Mouse (Mus musculus) cerebellum, adult 11 months (tissue): ENCODE measurements around the gene Txnrd2.

Experiments
- DNase-seq: peaks from one replicate; pipeline ENCODE4 v3.0.0; 2022

The Txnrd2 gene

GRCm38 (mm10) chr16:18418756-18419602 lies 7.2 kb upstream of the Txnrd2 start:
- DNase-seq = no peak

GRCm38 (mm10) chr16:18419603-18420026 lies 6.6 kb upstream of the Txnrd2 start:
- no peak for DNase-seq

- no peak for DNase-seq
Measured at GRCm38 (mm10) chr16:18420571-18420970, 5.6 kb upstream of the Txnrd2 start.

DNA sequence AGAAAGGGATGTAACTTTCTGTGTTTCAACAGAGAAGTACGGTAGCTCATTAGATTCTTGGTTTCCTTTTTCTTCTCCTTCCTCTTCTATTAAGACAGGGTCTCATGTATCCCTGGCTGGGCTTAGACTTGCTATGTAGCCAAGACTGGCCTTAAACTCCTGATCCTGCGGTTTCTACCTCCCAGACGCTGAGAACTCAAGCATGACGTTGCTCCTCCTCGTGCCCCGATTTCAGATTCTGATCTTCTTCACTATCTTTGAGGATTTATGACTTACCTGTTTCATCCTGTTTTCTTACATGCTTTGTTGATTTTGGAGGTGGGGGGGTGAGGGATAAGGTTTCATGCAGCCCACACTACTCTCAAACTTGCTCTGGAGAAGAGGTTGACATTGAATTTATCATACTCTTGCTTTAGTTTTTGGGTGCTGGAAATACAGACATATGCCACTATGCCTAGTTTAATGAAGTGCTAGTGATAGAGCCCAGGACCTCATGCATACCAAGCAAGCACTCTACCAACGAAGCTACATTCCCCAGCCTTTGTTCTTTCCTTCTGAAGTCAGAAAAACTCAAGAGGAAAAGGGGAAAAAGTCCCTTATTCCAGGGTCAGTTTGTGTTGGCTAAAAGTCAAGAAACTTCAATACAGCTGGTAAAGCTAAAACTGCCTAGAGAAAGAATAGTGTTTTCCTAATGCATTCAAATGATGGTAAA lies 2.8 kb upstream of the Txnrd2 start:
- DNase-seq = no peak

- no peak for DNase-seq
Measured at GRCm38 (mm10) chr16:18423915-18424265, 2.3 kb upstream of the Txnrd2 start.

DNA sequence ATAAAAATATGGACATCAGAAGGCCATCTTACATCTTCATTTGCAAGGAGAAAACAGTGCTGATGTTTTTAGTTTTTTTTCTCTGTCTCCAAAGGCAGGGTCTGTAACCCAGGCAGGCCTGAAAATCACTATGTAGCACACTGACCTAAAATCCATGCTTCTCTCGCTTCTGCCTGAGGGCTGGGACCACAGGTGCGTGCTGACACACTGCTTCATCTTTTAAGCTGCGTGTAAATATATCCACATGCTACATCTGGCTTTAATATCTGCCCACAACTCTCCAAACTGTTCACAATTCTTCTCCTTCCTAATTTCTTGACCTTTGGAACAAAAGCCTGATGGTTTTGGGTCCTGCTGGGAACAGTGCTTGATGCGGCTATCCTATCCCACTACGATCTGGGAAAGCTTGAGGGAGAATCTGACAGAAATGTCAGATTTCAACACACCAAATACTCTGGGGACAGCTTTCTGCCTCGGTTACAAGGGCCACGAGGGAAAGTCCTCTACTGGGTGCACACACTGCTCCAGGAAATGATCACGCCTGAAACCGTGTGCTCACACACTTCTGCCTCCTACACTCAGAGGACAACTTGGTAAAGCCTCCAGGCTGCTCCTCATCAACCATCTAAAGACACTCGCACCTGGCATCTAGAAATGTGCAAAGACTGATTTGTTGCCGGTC lies 1.7 kb upstream of the Txnrd2 start:
- no peak for DNase-seq

GRCm38 (mm10) chr16:18425475-18426214 lies 539 bp upstream of the Txnrd2 start:
- DNase-seq = no peak

GRCm38 (mm10) chr16:18426802-18427280 lies 657 bp downstream of the Txnrd2 start, which contains the start of gene Comt:
Gene Comt (minus strand): TSS chr16:18426852.
- no peak for DNase-seq

GRCm38 (mm10) chr16:18428011-18428515 lies 1.9 kb downstream of the Txnrd2 start:
- DNase-seq = no peak

DNA sequence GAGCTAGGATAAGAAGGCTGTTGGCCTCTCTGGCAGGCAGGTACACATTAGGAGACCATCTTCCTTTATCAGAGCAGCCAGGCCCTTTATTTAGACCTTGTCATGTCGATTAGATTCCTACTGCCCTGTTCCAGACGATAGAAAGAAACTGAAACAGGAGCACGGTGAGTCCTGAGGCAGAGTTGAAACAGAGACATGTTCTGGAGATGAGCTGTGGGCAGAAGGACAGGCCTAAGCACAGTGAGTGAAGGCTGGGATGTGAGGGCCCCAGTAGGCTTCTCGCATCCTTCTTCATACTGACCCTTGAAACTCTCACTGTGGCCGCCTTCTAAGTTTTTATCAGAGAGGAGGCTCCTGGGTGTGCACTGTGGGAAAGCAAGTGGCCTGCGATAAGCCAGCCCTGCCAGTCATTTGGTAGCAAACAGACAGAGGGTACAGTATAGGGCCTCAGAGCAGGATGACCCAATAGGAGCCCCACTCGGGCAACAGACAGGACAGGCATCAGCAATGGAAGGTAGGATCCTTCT lies 2.4 kb downstream of the Txnrd2 start:
- DNase-seq = no peak

GRCm38 (mm10) chr16:18429641-18430040 lies 3.5 kb downstream of the Txnrd2 start:
- no peak for DNase-seq

GRCm38 (mm10) chr16:18430641-18431212 lies 4.5 kb downstream of the Txnrd2 start:
- DNase-seq = no peak

GRCm38 (mm10) chr16:18433341-18433920 lies 7.2 kb downstream of the Txnrd2 start:
- DNase-seq = no peak

DNA sequence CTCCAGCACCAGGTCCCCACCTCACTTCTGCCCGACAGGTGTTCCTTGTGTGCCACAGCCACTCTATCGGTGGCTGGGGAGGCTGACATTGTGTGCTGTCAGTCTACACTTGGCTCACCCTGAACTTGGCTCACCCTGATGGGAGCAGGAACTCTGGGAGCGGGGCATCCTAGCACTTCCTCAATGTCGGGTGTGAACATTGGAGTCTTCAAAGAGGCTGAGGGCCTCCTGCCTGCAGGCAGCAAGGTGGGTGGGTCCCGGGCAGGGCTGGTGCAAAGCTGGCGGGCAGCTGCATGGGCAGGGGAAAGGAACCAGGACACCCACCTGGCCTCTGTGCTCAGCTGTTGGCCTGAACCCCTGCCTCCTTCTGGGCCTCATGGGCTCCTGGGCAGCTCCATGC lies 9.9 kb downstream of the Txnrd2 start:
- no peak for DNase-seq

- peak; percentile 94 for DNase-seq
Measured at GRCm38 (mm10) chr16:18443385-18443841, 17.2 kb downstream of the Txnrd2 start.

DNA sequence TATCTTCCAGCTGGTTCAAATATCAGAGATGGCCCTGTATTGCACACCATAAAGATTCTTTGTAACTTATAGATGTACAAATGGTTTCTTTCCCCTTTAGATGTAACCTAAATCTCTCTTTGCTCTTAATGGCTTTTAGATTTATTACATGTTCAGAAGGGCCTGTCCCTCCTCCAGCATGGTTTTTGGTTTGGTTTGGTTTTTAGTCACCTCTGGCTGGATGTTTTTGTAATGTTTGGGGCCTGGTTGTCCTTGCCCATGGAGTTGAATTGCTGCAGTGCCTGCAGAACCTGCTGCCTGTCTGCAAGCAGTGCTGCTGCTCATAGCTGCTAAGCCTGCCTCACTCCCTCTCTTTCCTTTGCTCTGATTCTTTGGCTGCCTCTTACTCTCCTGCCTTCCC lies 21.1 kb downstream of the Txnrd2 start:
- no peak for DNase-seq

GRCm38 (mm10) chr16:18448104-18448503 lies 21.9 kb downstream of the Txnrd2 start:
- no peak for DNase-seq

DNA sequence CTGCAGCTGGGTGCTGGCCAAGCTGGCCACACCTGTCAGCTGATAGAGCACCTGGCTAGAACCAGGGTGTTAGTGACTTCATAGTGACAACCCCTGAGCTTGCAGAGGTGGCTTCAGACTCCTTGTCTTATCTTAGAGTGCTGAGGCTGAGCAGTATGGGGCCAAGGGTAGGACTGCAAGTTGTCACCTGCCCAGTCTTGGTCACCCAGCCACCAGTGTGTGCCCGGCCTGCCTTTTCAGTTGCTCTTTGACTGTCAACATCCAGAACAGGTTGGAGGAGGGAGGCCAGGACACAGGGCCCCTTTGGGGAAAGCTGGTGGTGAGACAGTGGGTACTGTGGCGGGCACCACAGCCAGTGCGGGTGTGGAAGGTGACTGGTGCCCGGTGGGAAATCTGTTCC lies 22.8 kb downstream of the Txnrd2 start:
- no peak for DNase-seq

- DNase-seq = peak; percentile 66
Measured at GRCm38 (mm10) chr16:18451486-18452181, 25.4 kb downstream of the Txnrd2 start.

DNA sequence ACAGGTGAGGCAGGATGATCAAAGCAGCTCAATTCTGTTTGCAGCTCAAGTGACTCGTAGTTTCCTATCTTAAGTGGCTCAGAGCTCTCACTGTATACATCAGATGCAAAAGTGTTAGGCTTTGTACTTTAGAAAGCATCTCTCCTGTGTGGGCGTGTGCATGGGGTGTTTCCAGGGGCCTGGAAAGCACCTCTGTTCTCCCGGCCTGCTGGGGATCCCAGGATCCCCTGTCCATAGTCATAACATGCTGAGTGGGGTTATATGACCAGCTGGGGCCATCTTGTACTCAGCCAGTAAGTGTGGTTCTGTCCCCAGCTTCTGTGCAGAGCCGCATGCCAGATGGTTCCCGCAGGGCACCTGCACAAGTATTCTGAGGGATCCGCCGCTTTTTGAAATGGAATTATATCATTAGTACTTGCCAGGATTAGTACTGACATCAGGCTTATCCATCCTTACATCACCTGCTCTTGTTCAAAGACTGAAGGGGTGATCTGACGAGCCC lies 26.2 kb downstream of the Txnrd2 start:
- no peak for DNase-seq

DNA sequence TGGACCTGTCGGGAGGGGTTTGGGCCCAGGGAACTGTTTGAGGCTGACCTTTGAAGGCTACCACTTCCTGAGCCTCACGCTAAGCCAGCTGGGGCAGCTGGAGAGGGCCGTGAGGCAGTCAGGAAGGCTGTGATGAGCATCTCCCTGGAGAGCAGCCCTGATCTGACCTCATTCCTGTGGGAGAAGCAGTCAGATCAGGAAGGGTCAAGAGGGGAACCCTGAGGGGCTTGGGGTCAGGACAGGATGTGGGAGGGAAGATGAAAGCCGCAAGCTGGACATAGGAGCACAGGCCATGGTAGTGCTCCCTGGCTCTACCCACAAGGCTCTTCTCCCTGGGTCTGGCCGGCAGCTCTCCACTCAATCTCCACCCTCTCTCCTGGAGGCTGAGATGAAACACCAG lies 27.7 kb downstream of the Txnrd2 start:
- DNase-seq = no peak
